23 mouse cellular contexts compared by ENCODE assay signal in genomic region chr10:31068668-31069223, GRCm38 (mm10).
DNase-seq lines count a peak whose midpoint lies in the region; ATAC-seq and TF ChIP-seq lines count a peak whose summit lies in the region.
"Had no signal": no experiment of that assay in that cellular context is flagged by ENCODE, and none has a peak within 500 bp of the region (broad histone marks: within the 10 kb centered on the region; RNA-seq: fewer than 3 reads in every experiment).

No protein-coding gene starts in this region.

- no peak for TF ChIP-seq CTCF in liver, postnatal 0 days (IDR thresholded peaks at IDR 0.05; ENCODE audit: low read depth)

- H3K9ac ChIP-seq in heart, embryonic 12.5 days: no peak overlapping the region
- no peak overlapping the region for H3K9ac ChIP-seq in liver, embryonic 11.5 days (ENCODE audit: low read depth, low read length)
- no peak overlapping the region for H3K9ac ChIP-seq in liver, postnatal 0 days (replicated peaks)
- H3K9ac ChIP-seq in intestine, embryonic 15.5 days: no peak overlapping the region
- H3K9ac ChIP-seq in stomach, embryonic 16.5 days (ENCODE audit: low read length): no peak overlapping the region
- H3K9ac ChIP-seq: embryonic facial prominence, embryonic 15.5 days; hindbrain, embryonic 13.5 days; liver, embryonic 12.5 days; lung, embryonic 14.5 days; midbrain, embryonic 15.5 days; neural tube, embryonic 13.5 days had no signal

- no peak for DNase-seq in heart, adult 18-20 months
- no peak for DNase-seq in liver, embryonic 11.5 days (ENCODE audit: low spot score)
- DNase-seq in liver, postnatal 0 days: no peak
- DNase-seq in adrenal gland, adult 2 months: no peak
- DNase-seq: adrenal gland, postnatal 36 days; cerebellum, adult 9-10 months; heart, adult 2 months; kidney, adult 9 months; kidney, postnatal 14 days; lung, embryonic 14.5 days; lung, postnatal 36 days; thymus, postnatal 14 days had no signal

- no peak overlapping the region for H3K4me3 ChIP-seq in heart, embryonic 12.5 days
- H3K4me3 ChIP-seq in liver, embryonic 11.5 days (ENCODE audit: low read depth, low read length): no peak overlapping the region
- H3K4me3 ChIP-seq in liver, postnatal 0 days (ENCODE audit: low read depth, low read length): no peak overlapping the region
- H3K4me3 ChIP-seq in intestine, embryonic 15.5 days (replicated peaks): no peak overlapping the region
- no peak overlapping the region for H3K4me3 ChIP-seq in stomach, embryonic 16.5 days (replicated peaks; ENCODE audit: low read length)
- H3K4me3 ChIP-seq: embryonic facial prominence, embryonic 15.5 days; heart, adult 2 months; hindbrain, embryonic 13.5 days; layer of hippocampus, adult 2 months; liver, embryonic 12.5 days; midbrain, embryonic 15.5 days; neural tube, embryonic 13.5 days had no signal

- ATAC-seq in heart, embryonic 12.5 days (ENCODE audit: insufficient number of reproducible peaks, low FRiP score): peak; percentile 83
- 0 out of 2 replicates have a peak, but pooled peaks have one; percentile 31 for ATAC-seq in liver, embryonic 11.5 days (replicated peaks; ENCODE audit: low FRiP score)
- ATAC-seq in liver, postnatal 0 days: no peak
- ATAC-seq in intestine, embryonic 15.5 days: peak; percentile 88
- ATAC-seq in stomach, embryonic 16.5 days (ENCODE audit: insufficient read depth, low FRiP score): peak; percentile 80
- ATAC-seq: CD4-positive, CD25-positive, alpha-beta regulatory T cell, adult 4 months; forebrain, embryonic 14.5 days; liver, embryonic 12.5 days; midbrain, embryonic 15.5 days had no signal

- 0 out of 2 replicates have a peak overlapping the region, but pooled peaks have one; percentile 6 for H3K27ac ChIP-seq in heart, embryonic 12.5 days (ENCODE audit: poor library complexity, severe bottlenecking)
- no peak overlapping the region for H3K27ac ChIP-seq in liver, embryonic 11.5 days (ENCODE audit: low read depth, low read length)
- H3K27ac ChIP-seq in liver, postnatal 0 days (ENCODE audit: low read depth): no peak overlapping the region
- no peak overlapping the region for H3K27ac ChIP-seq in intestine, embryonic 15.5 days
- H3K27ac ChIP-seq in stomach, embryonic 16.5 days (ENCODE audit: low read length): 0 out of 2 replicates have a peak overlapping the region, but pooled peaks have one; percentile 14
- H3K27ac ChIP-seq: embryonic facial prominence, embryonic 15.5 days; heart, adult 2 months; hindbrain, embryonic 13.5 days; layer of hippocampus, adult 2 months; liver, embryonic 12.5 days; midbrain, embryonic 15.5 days; neural tube, embryonic 13.5 days had no signal

- H3K9me3 ChIP-seq in heart, embryonic 12.5 days (replicated peaks): no peaks in the 10 kb centered on the region
- no peaks in the 10 kb centered on the region for H3K9me3 ChIP-seq in liver, embryonic 11.5 days (ENCODE audit: control insufficient read depth, low read length)
- H3K9me3 ChIP-seq in liver, postnatal 0 days (ENCODE audit: low read length): no peaks in the 10 kb centered on the region
- H3K9me3 ChIP-seq in intestine, embryonic 15.5 days: no peaks in the 10 kb centered on the region
- no peaks in the 10 kb centered on the region for H3K9me3 ChIP-seq in stomach, embryonic 16.5 days (replicated peaks; ENCODE audit: control insufficient read depth, low read length)
- H3K9me3 ChIP-seq: embryonic facial prominence, embryonic 15.5 days; hindbrain, embryonic 13.5 days; liver, embryonic 12.5 days; midbrain, embryonic 15.5 days; neural tube, embryonic 13.5 days had no signal

- no peaks in the 10 kb centered on the region for H3K36me3 ChIP-seq in heart, embryonic 12.5 days
- H3K36me3 ChIP-seq in liver, embryonic 11.5 days (ENCODE audit: control insufficient read depth, insufficient read depth, low read length): no peaks in the 10 kb centered on the region
- no peaks in the 10 kb centered on the region for H3K36me3 ChIP-seq in liver, postnatal 0 days (replicated peaks; ENCODE audit: insufficient read depth, low read length)
- no peaks in the 10 kb centered on the region for H3K36me3 ChIP-seq in intestine, embryonic 15.5 days
- H3K36me3 ChIP-seq in stomach, embryonic 16.5 days (ENCODE audit: control insufficient read depth, insufficient read depth, low read length): no peaks in the 10 kb centered on the region
- H3K36me3 ChIP-seq: embryonic facial prominence, embryonic 15.5 days; hindbrain, embryonic 13.5 days; liver, embryonic 12.5 days; midbrain, embryonic 15.5 days; neural tube, embryonic 13.5 days had no signal

- H3K4me1 ChIP-seq in heart, embryonic 12.5 days (replicated peaks): peaks cover 18% of the 10 kb centered on the region
- peaks cover 3% of the 10 kb centered on the region; the same call in 1 of the 2 replicates for H3K4me1 ChIP-seq in liver, embryonic 11.5 days (replicated peaks; ENCODE audit: control insufficient read depth, insufficient read depth, low read length)
- no peaks in the 10 kb centered on the region for H3K4me1 ChIP-seq in liver, postnatal 0 days (ENCODE audit: insufficient read depth)
- H3K4me1 ChIP-seq in intestine, embryonic 15.5 days (replicated peaks): no peaks in the 10 kb centered on the region
- no peaks in the 10 kb centered on the region for H3K4me1 ChIP-seq in stomach, embryonic 16.5 days (ENCODE audit: control insufficient read depth, insufficient read depth, low read length)
- H3K4me1 ChIP-seq: embryonic facial prominence, embryonic 15.5 days; hindbrain, embryonic 13.5 days; midbrain, embryonic 15.5 days; neural tube, embryonic 13.5 days had no signal

- TF ChIP-seq EP300 in liver, postnatal 0 days (IDR thresholded peaks at IDR 0.05; ENCODE audit: low read depth): no peak

- H3K27me3 ChIP-seq in heart, embryonic 12.5 days (replicated peaks): no peaks in the 10 kb centered on the region
- H3K27me3 ChIP-seq in liver, embryonic 11.5 days (replicated peaks; ENCODE audit: control insufficient read depth, insufficient read depth, low read length): no peaks in the 10 kb centered on the region
- no peaks in the 10 kb centered on the region for H3K27me3 ChIP-seq in liver, postnatal 0 days (ENCODE audit: insufficient read depth, low read length)
- no peaks in the 10 kb centered on the region for H3K27me3 ChIP-seq in intestine, embryonic 15.5 days (replicated peaks)
- H3K27me3 ChIP-seq in stomach, embryonic 16.5 days (ENCODE audit: control insufficient read depth, insufficient read depth, low read length): no peaks in the 10 kb centered on the region
- H3K27me3 ChIP-seq: embryonic facial prominence, embryonic 15.5 days; hindbrain, embryonic 13.5 days; liver, embryonic 12.5 days; midbrain, embryonic 15.5 days; neural tube, embryonic 13.5 days had no signal

- H3K4me2 ChIP-seq in heart, embryonic 12.5 days: no peak overlapping the region
- H3K4me2 ChIP-seq in liver, embryonic 11.5 days: no peak overlapping the region
- H3K4me2 ChIP-seq in liver, postnatal 0 days (ENCODE audit: low read depth, low read length): no peak overlapping the region
- no peak overlapping the region for H3K4me2 ChIP-seq in intestine, embryonic 15.5 days (replicated peaks)
- no peak overlapping the region for H3K4me2 ChIP-seq in stomach, embryonic 16.5 days (ENCODE audit: low read depth, low read length)
- H3K4me2 ChIP-seq: embryonic facial prominence, embryonic 15.5 days; hindbrain, embryonic 13.5 days; liver, embryonic 12.5 days; lung, embryonic 14.5 days; midbrain, embryonic 15.5 days; neural tube, embryonic 13.5 days had no signal

Comparison
In these comparisons a context has a peak if more than half of its experiments do, and no peak if none do; other contexts are left out.
1. H3K27ac ChIP-seq: peak in heart, embryonic 12.5 days (single experiment) and stomach, embryonic 16.5 days (single experiment); none in liver, embryonic 11.5 days (single experiment), liver, postnatal 0 days (single experiment) and intestine, embryonic 15.5 days (single experiment).